Mouse (Mus musculus) neural tube, embryonic 11.5 days (tissue): ENCODE results near the gene Fbxo42. TPM values are rescaled to one million over a fixed set of nuclear protein-coding genes. Genes with fewer than 3 reads are reported as not detected.
A peak's percentile ranks its signal among the peaks of the same experiment; 100 is the strongest.
"Not testable (repeated sequence)": the region's sequence is repeated elsewhere in the genome, so short reads cannot be mapped to it uniquely, and the experiment has no call there.

Source experiments
- ATAC-seq: fragments of 200-750 bp; cut with Nextera tagmentation; 2 replicates; pipeline ENCODE4 v1.8.0; 2017; ENCODE audit warnings: moderate number of reproducible peaks, mild to moderate bottlenecking, moderate TSS enrichment, moderate library complexity; ENCODE audit not compliant: insufficient read depth, low FRiP score, low TSS enrichment
- DNase-seq: peaks from one replicate; pipeline ENCODE4 v3.0.0-alpha.2; 2015; ENCODE audit warnings: low spot score
- H3K27ac ChIP-seq: fragments of 300-500 bp; sonication (generic); 2 replicates; pipeline ENCODE4 v1.5.1; 2014; ENCODE audit warnings: low read depth, mild to moderate bottlenecking, low read length
- H3K27me3 ChIP-seq: fragments of 300-500 bp; sonication (generic); 2 replicates; pipeline ENCODE4 v1.6.1; 2014; ENCODE audit warnings: mild to moderate bottlenecking, low read length, mixed read lengths; ENCODE audit not compliant: control insufficient read depth, insufficient read depth
- H3K36me3 ChIP-seq: fragments of 300-500 bp; sonication (generic); 2 replicates; pipeline ENCODE4 v1.6.1; 2014; ENCODE audit warnings: mild to moderate bottlenecking, low read length, moderate library complexity, mixed read lengths; ENCODE audit not compliant: control insufficient read depth, insufficient read depth
- H3K4me1 ChIP-seq: fragments of 300-500 bp; sonication (generic); 2 replicates; pipeline ENCODE4 v1.6.1; 2014; ENCODE audit warnings: low read length, mixed read lengths; ENCODE audit not compliant: control insufficient read depth, insufficient read depth
- H3K4me2 ChIP-seq: fragments of 300-500 bp; sonication (generic); 2 replicates; pipeline ENCODE4 v1.6.1; 2014; ENCODE audit warnings: low read depth, mild to moderate bottlenecking, moderate library complexity
- H3K4me3 ChIP-seq: fragments of 300-500 bp; sonication (generic); 2 replicates; pipeline ENCODE4 v1.5.1; 2014; ENCODE audit warnings: low read depth, low read length
- H3K9ac ChIP-seq: fragments of 300-500 bp; sonication (generic); 2 replicates; pipeline ENCODE4 v1.6.1; 2014; ENCODE audit warnings: mild to moderate bottlenecking, low read length
- H3K9me3 ChIP-seq: fragments of 300-500 bp; sonication (generic); 2 replicates; pipeline ENCODE4 v1.6.1; 2016; ENCODE audit warnings: low read length; ENCODE audit not compliant: control insufficient read depth
- WGBS: fragments of 180-500 bp; shearing (Covaris S2); extraction: QIAGEN DNeasy Blood & Tissue Kit; methylation state at CpG from one replicate; pipeline ENCODE4 v1.1.7; 2014; 5-methylcytosine and 5-hydroxymethylcytosine counted together
- polyA plus RNA-seq: library from polyadenylated mRNA; unstranded; fragments of >200 nt; fragmentation: Nextera tagmentation; extraction: Ambion mirVana; gene quantifications from 2 replicates; pipeline ENCODE4 v1.2.1, GENCODE M21; 2014

Fbxo42 gene
- polyA plus RNA-seq, 1 experiment from 2014 or later: 29.3 TPM

GRCm38 (mm10) chr4:141132191-141132590 lies 15.5 kb upstream of the Fbxo42 start:
- no peak for DNase-seq
- no peak for ATAC-seq
- peaks cover 2% of the 10 kb centered on the region; the same call in 1 of the 2 replicates for H3K36me3 ChIP-seq
- no peaks in the 10 kb centered on the region for H3K9me3 ChIP-seq
- peaks cover 41% of the 10 kb centered on the region for H3K4me1 ChIP-seq
- 58% methylated on average over 8 of the region's 8 CpGs for WGBS
- H3K9ac ChIP-seq: peak overlapping the region; percentile 29; the same call in 1 of the 2 replicates
- H3K27ac ChIP-seq: no peak overlapping the region
- no peak overlapping the region for H3K4me2 ChIP-seq
- no peaks in the 10 kb centered on the region for H3K27me3 ChIP-seq
- no peak overlapping the region for H3K4me3 ChIP-seq

- H3K27me3 ChIP-seq: no peaks in the 10 kb centered on the region
- no peak for DNase-seq
- WGBS: 74% methylated on average over 8 of the region's 8 CpGs
Measured at GRCm38 (mm10) chr4:141133227-141133626, 14.5 kb upstream of the Fbxo42 start.

GRCm38 (mm10) chr4:141134031-141134441 lies 13.7 kb upstream of the Fbxo42 start:
- Histone ChIP-seq H3K36me3 (peaks cover 2% of the 10 kb centered on the region; the same call in 1 of the 2 replicates), H3K4me2 (no peak overlapping the region), H3K4me1 (peaks cover 48% of the 10 kb centered on the region), H3K9ac (peak overlapping the region; percentile 14; the same call in 1 of the 2 replicates), H3K27ac (peak overlapping the region; percentile 62), H3K4me3 (no peak overlapping the region), H3K9me3 (no peaks in the 10 kb centered on the region), H3K27me3 (no peaks in the 10 kb centered on the region)
- 29% methylated on average over 8 of the region's 8 CpGs for WGBS
- DNase-seq (no peak), ATAC-seq (no peak)

More at GRCm38 (mm10) chr4:141133227-141133626, 14.5 kb upstream of the Fbxo42 start:
- Histone ChIP-seq H3K27ac (no peak overlapping the region), H3K4me3 (no peak overlapping the region), H3K4me2 (no peak overlapping the region), H3K36me3 (peaks cover 2% of the 10 kb centered on the region; the same call in 1 of the 2 replicates), H3K9ac (no peak overlapping the region), H3K9me3 (no peaks in the 10 kb centered on the region), H3K4me1 (peaks cover 44% of the 10 kb centered on the region)
- no peak for ATAC-seq

GRCm38 (mm10) chr4:141134751-141135530 lies 12.8 kb upstream of the Fbxo42 start:
- Histone ChIP-seq H3K4me2 (peak overlapping the region; percentile 4; the same call in 1 of the 2 replicates), H3K36me3 (peaks cover 2% of the 10 kb centered on the region; the same call in 1 of the 2 replicates), H3K4me1 (peaks cover 48% of the 10 kb centered on the region), H3K9ac (no peak overlapping the region), H3K27me3 (no peaks in the 10 kb centered on the region), H3K4me3 (no peak overlapping the region), H3K27ac (peak overlapping the region; percentile 62), H3K9me3 (no peaks in the 10 kb centered on the region)
- no peak for ATAC-seq
- no peak for DNase-seq
- 86% methylated on average over 20 of the region's 20 CpGs for WGBS

GRCm38 (mm10) chr4:141136126-141136525 lies 11.6 kb upstream of the Fbxo42 start:
- 70% methylated on average over 7 of the region's 7 CpGs for WGBS
- ATAC-seq (no peak), DNase-seq (no peak)
- H3K4me2 ChIP-seq: no peak overlapping the region
- H3K27me3 ChIP-seq: no peaks in the 10 kb centered on the region
- H3K4me1 ChIP-seq: peaks cover 48% of the 10 kb centered on the region
- H3K4me3 ChIP-seq: no peak overlapping the region
- H3K9ac ChIP-seq: no peak overlapping the region
- no peaks in the 10 kb centered on the region for H3K9me3 ChIP-seq
- H3K27ac ChIP-seq: no peak overlapping the region
- H3K36me3 ChIP-seq: peaks cover 2% of the 10 kb centered on the region; the same call in 1 of the 2 replicates

GRCm38 (mm10) chr4:141137740-141138139 lies 10.0 kb upstream of the Fbxo42 start:
- DNase-seq, H3K4me2 ChIP-seq, H3K9me3 ChIP-seq, H3K27ac ChIP-seq, H3K9ac ChIP-seq, ATAC-seq, H3K36me3 ChIP-seq, H3K4me3 ChIP-seq, H3K27me3 ChIP-seq: not testable (repeated sequence)
- H3K4me1 ChIP-seq: peaks cover 38% of the 10 kb centered on the region
- WGBS: 85% methylated on average over 3 of the region's 3 CpGs

- H3K4me2 ChIP-seq: peak overlapping the region; percentile 89
- H3K9ac ChIP-seq: peak overlapping the region; percentile 75
- H3K4me3 ChIP-seq: peak overlapping the region; percentile 92
- peak overlapping the region; percentile 84 for H3K27ac ChIP-seq
- 5% methylated on average over 29 of the region's 29 CpGs for WGBS
- H3K9me3 ChIP-seq: no peaks in the 10 kb centered on the region
- H3K36me3 ChIP-seq: no peaks in the 10 kb centered on the region
- H3K27me3 ChIP-seq: no peaks in the 10 kb centered on the region
- H3K4me1 ChIP-seq: peaks cover 34% of the 10 kb centered on the region
- ATAC-seq (0 out of 2 replicates have a peak, but pooled peaks have one; percentile 14), DNase-seq (no peak)
Measured at GRCm38 (mm10) chr4:141138425-141139115, 9.1 kb upstream of the Fbxo42 start.

- DNase-seq (peak; percentile 100), ATAC-seq (peak; percentile 94)
- H3K36me3 ChIP-seq: no peaks in the 10 kb centered on the region
- peaks cover 29% of the 10 kb centered on the region for H3K4me1 ChIP-seq
- no peaks in the 10 kb centered on the region for H3K9me3 ChIP-seq
- H3K4me3 ChIP-seq: peak within 1 kb of the TSS; percentile 92
- H3K27me3 ChIP-seq: no peaks in the 10 kb centered on the region
- peak within 1 kb of the TSS; percentile 89 for H3K4me2 ChIP-seq
- H3K27ac ChIP-seq: peak within 1 kb of the TSS; percentile 84
- under 1% methylated on average over 63 of the region's 63 CpGs for WGBS
- peak within 1 kb of the TSS; percentile 75 for H3K9ac ChIP-seq
Measured at GRCm38 (mm10) chr4:141139116-141139970, 8.4 kb upstream of the Fbxo42 start, which contains the start of gene Szrd1. Gene Szrd1, minus strand, starts transcription at chr4:141139775.
